Mouse (Mus musculus) brown adipose tissue, adult 24 weeks (tissue): Measurements from ENCODE around the gene Urgcp. TPM values are rescaled to one million over a fixed set of nuclear protein-coding genes. Genes with fewer than 3 reads are reported as not detected.

Experiments used
- H3K27ac ChIP-seq: fragments of 200-500 bp; replicated peaks from 2 replicates; pipeline ENCODE4 v1.5.1; 2012; ENCODE audit warnings: low read depth, mild to moderate bottlenecking, low read length
- H3K4me1 ChIP-seq: fragments of 200-500 bp; 2 replicates; pipeline ENCODE4 v1.6.1; 2012; ENCODE audit warnings: low read length, mixed read lengths; ENCODE audit not compliant: control insufficient read depth, insufficient read depth, insufficient read length
- H3K4me3 ChIP-seq: fragments of 200-500 bp; 2 replicates; pipeline ENCODE4 v1.5.1; 2012; ENCODE audit warnings: low read depth, mild to moderate bottlenecking, low read length, moderate library complexity; ENCODE audit not compliant: insufficient read depth
- polyA plus RNA-seq: library from polyadenylated mRNA; stranded (reverse); fragments of >200 nt; gene quantifications from 2 replicates; pipeline ENCODE4 v1.2.4, GENCODE M21; 2012; ENCODE audit not compliant: missing spikeins, insufficient read depth, insufficient read length

Urgcp gene
- polyA plus RNA-seq, 1 experiment, result 34.1 TPM

- H3K4me1 ChIP-seq, result peaks cover 4% of the 10 kb centered on the region
- H3K27ac ChIP-seq, result no peak overlapping the region
- no peak overlapping the region for H3K4me3 ChIP-seq
These were observed 33.1 kb upstream of the Urgcp start for GRCm38 (mm10) chr11:5795290-5795689.

- Histone ChIP-seq H3K4me1 (peaks cover 9% of the 10 kb centered on the region), H3K27ac (no peak overlapping the region), H3K4me3 (no peak overlapping the region)
These were observed 28.3 kb upstream of the Urgcp start for GRCm38 (mm10) chr11:5790431-5790830.

- Histone ChIP-seq H3K4me3 (peak overlapping the region; percentile 91; the same call in 1 of the 2 replicates), H3K27ac (0 out of 2 replicates have a peak overlapping the region, but pooled peaks have one; percentile 17), H3K4me1 (peaks cover 9% of the 10 kb centered on the region)
These were observed 27.7 kb upstream of the Urgcp start for GRCm38 (mm10) chr11:5789754-5790333.

- Histone ChIP-seq H3K27ac (peak overlapping the region; percentile 88), H3K4me1 (peaks cover 9% of the 10 kb centered on the region), H3K4me3 (peak overlapping the region; percentile 91)
These were observed 27.0 kb upstream of the Urgcp start for GRCm38 (mm10) chr11:5789071-5789753.

GRCm38 (mm10) chr11:5788056-5789014 lies 26.2 kb upstream of the Urgcp start, which contains the start of gene Dbnl:
Gene Dbnl, plus strand, starts transcription at chr11:5788488.
- Histone ChIP-seq H3K4me1 (peaks cover 9% of the 10 kb centered on the region), H3K4me3 (peak within 1 kb of the TSS; percentile 91)

GRCm38 (mm10) chr11:5787671-5788055 lies 25.5 kb upstream of the Urgcp start:
- Histone ChIP-seq H3K4me3 (peak overlapping the region; percentile 85), H3K4me1 (peaks cover 9% of the 10 kb centered on the region), H3K27ac (peak overlapping the region; percentile 92)

More at GRCm38 (mm10) chr11:5788056-5789014, 26.2 kb upstream of the Urgcp start, which contains the start of gene Dbnl:
- H3K27ac ChIP-seq, result peak within 1 kb of the TSS; percentile 92

- H3K4me1 ChIP-seq, result peaks cover 9% of the 10 kb centered on the region
- no peak overlapping the region for H3K4me3 ChIP-seq
- H3K27ac ChIP-seq, result no peak overlapping the region
These were observed 23.6 kb upstream of the Urgcp start for GRCm38 (mm10) chr11:5785732-5786131.

- no peak overlapping the region for H3K27ac ChIP-seq
- H3K4me3 ChIP-seq, result no peak overlapping the region
- H3K4me1 ChIP-seq, result peaks cover 2% of the 10 kb centered on the region; the same call in 1 of the 2 replicates
These were observed 20.2 kb upstream of the Urgcp start for GRCm38 (mm10) chr11:5782199-5782944.

- H3K4me1 ChIP-seq, result no peaks in the 10 kb centered on the region
- H3K27ac ChIP-seq, result no peak overlapping the region
- no peak overlapping the region for H3K4me3 ChIP-seq
These were observed 17.9 kb upstream of the Urgcp start for GRCm38 (mm10) chr11:5780035-5780499.

GRCm38 (mm10) chr11:5778481-5778880 lies 16.3 kb upstream of the Urgcp start:
- H3K4me1 ChIP-seq, result no peaks in the 10 kb centered on the region
- no peak overlapping the region for H3K27ac ChIP-seq
- H3K4me3 ChIP-seq, result no peak overlapping the region

GRCm38 (mm10) chr11:5766019-5766418 lies 3.8 kb upstream of the Urgcp start:
- Histone ChIP-seq H3K4me1 (no peaks in the 10 kb centered on the region), H3K27ac (no peak overlapping the region), H3K4me3 (no peak overlapping the region)

GRCm38 (mm10) chr11:5762633-5762982 lies 432 bp upstream of the Urgcp start:
- Histone ChIP-seq H3K4me3 (peak overlapping the region; percentile 45), H3K4me1 (no peaks in the 10 kb centered on the region), H3K27ac (peak overlapping the region; percentile 42; the same call in 1 of the 2 replicates)

- Histone ChIP-seq H3K27ac (no peak overlapping the region), H3K4me3 (no peak overlapping the region), H3K4me1 (no peaks in the 10 kb centered on the region)
These were observed 8.4 kb downstream of the Urgcp start for GRCm38 (mm10) chr11:5753755-5754154.

- Histone ChIP-seq H3K4me1 (no peaks in the 10 kb centered on the region), H3K4me3 (no peak overlapping the region), H3K27ac (no peak overlapping the region)
These were observed 17.2 kb downstream of the Urgcp start for GRCm38 (mm10) chr11:5744951-5745350.
